Mouse (Mus musculus) frontal cortex, postnatal 10 days (tissue): ENCODE measurements around the gene Poc1b.

Experiments
- DNase-seq, 2 experiments: peaks; one replicate each; pipeline ENCODE4 v3.0.0; 2022; ENCODE audit warnings: low spot score in 2 of 2, mixed read lengths in 1 of 2

The Poc1b gene

DNA sequence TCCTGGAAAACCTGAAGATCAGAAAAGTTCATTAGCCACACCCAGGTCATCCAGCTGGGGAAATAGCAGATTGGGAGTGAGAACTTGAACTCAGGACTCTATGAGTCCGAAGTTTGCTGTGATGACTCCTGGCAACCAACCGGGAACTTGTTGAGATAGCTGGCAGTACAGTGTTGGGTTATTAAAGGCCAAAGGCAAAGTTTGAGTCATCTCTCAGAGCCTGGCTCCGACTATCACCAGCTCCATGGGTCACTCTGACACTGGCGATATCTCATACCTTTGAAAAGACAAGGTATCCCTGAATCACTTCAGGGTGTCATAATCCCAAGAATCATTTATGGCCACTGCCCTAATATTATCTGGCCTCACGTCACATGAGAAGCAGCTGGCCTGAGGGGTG lies 119.9 kb downstream of the Poc1b start:
- DNase-seq: no peak

DNA sequence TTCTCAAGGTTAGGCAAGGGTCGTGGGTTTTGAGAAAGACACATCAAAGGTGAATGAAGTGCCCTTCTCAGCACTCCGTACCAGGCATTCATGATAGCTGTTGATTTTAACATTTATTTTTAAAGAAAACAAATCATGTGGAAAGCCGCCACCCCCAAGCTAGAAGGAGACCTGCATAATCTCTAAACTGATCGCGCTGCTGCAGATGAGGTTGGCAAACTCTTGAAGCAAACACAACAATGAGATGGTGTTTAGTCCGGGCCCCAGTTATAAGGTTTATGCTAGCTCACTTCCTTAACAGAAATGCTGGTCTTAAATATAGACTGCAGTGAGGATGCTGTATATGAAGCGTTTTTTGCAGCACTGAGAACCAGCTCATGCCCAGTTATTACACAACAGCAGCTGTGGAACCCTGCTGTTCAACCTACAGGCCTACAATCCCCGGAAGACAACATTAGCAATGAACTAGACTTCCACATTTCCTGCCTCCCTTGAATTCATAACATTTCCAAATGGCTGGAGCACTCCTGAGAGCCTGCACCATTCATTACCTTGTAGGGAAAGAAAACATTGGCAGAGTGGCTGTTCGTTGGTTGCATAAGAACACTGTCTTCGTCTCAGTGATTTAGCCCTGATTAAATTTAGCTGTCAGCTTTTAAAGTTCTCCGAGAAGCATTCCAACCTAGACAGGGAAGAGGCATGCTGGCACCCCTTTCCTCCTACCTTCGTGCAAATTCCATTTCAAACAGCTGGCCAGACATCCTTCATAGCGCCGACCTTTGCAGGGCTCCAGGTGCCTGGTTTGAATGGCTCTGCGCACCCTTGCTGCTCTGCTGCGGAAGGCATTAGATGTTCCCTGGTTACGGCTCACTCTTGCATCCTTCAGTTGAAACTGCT lies 121.4 kb downstream of the Poc1b start:
- no peak for DNase-seq

DNA sequence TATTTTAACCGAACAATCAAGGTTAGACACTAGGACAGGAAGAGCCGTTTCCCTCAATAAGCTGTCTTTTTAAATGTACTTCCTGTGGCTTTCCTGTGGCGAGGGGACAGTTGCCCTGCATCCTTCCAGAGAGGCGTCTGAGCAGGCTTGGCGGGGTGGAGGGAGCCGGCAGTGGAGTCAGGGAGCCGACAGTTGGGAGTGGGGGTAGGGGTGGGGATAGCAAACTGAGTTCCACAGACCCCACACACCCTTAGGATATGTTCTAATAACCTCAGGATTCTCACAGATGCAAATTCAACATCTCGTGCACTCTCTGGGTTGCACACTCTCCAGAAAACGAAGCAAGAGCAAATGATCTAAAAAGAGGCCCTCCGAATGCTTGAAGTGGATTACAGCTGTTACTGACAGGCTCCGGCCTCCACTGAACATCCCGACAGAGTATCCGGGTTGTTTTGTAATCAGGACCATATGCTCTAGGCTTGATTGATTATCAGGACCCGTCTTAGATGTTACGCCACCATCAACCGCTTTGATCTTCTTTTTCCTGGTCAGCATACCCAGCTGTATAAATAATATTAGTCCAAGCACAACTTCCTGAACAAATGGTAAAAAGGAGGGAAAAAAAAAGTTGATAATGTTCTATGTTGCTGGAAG lies 122.3 kb downstream of the Poc1b start:
- DNase-seq: no peak

DNA sequence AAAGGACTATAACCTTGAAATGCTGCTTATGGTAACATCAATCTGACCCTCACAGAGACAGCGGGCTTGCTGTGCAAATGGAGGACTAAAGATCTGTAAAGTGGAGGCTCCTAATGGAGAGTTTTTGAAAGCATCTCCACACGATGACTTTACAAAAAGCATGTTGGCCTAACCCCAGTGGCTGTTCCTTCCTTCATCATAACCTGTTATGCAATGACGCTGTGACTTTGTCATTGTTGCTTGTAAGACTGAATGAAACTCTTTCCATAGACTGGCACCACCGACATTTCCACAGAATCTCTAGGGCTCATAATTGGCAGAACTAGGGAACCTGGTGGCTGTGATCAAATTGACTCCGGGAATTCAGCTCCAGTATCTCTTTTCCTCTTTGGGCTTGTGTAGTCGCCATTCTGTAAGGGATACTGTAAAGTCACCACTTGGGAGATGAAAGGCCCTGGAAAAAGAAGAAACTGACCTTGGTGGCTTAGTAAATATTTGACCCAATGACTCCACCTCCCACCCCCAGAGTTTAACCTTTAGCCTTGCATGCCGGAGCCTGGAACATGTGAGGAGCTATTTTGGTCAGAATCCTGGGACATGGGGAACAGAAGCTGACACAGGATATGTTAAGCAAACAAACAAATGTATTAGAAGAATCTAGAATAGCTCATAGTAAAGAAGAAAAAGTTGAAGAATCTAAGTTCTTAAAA lies 125.8 kb downstream of the Poc1b start:
- no peak for DNase-seq

DNA sequence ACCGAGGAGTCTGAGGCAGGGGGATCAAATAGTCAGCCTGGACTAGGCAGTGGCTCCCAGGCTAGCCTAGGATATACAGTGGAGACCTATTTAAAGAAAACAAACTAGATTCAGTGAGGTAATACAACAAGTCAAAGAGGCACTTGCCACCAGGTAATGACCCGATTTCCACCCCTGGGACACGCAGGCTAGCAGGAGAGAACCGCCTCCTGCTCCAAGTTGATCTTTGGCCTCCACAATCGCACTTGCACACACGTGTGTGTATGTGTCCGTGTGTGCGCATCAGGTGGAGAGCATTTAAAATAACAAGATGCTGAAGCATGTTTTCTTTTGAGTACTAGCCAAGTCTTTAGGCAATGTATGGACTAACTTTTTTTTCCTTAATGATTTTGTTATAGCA lies 127.5 kb downstream of the Poc1b start:
- no peak for DNase-seq

DNA sequence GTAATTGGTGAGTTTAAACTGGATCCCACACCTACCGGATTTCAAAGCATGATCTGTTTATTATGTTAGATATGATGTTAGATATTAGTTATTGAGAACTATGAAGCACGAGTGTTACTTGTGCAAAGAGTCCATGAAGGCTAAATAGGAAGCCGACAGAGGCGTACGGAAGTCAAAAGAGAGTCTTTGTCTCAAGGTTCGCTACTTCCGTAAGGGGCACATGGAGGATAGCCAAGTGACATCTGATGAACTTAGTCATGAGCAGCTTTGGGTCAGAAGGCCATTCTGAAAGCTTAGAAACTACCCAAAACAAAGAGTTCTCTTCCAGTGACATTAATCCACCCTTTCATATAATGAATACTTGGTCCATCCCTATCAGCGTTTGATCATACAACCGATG lies 128.2 kb downstream of the Poc1b start:
- no peak for DNase-seq

DNA sequence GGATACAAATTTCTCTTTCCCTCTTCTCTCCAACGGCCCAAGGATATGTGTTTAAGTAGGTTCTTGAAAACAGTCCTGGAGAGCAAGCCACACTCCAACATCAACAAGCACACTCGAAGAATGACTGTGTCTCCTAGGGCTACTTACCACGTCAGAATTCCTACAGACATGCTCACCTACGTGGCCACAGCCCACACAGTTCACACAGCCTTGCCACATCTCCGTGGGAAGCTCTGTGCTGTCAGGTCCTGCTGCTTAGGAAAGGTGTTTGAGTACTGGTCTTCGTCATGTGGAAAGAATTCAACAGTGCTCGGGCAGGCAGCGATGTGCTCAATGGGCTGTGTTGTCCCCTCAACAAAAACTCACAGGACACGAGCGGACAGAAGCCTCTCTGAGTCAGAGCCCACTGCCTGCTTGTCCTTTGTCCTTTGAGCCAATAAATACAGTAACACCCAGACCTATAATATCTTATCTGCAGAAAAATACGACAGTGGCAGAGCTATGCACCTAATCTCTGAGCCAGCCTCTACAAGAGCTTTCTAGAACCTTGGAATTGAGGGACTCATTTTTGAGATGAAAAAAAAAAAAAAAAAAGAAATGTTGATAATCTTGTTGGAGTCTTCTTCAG lies 130.5 kb downstream of the Poc1b start:
- no peak for DNase-seq

DNA sequence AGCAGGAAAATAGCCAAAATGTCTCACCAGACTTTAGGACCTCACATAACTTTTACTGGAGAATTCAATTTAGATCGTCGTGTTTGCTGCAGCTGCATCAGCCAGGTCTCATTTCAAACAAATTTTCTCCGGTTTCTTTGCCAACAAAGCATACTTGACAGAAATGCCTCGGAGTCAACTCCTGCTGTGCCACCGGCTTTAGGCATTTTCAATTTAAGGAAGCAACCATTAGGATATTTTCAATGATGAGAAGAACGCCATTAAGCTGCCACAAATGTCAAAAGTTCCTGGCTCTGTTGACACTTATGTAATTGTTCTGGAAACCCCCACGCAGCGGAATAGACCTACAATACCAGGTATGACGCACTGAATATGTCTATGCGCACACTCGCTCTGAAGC lies 131.7 kb downstream of the Poc1b start:
- DNase-seq: no peak

DNA sequence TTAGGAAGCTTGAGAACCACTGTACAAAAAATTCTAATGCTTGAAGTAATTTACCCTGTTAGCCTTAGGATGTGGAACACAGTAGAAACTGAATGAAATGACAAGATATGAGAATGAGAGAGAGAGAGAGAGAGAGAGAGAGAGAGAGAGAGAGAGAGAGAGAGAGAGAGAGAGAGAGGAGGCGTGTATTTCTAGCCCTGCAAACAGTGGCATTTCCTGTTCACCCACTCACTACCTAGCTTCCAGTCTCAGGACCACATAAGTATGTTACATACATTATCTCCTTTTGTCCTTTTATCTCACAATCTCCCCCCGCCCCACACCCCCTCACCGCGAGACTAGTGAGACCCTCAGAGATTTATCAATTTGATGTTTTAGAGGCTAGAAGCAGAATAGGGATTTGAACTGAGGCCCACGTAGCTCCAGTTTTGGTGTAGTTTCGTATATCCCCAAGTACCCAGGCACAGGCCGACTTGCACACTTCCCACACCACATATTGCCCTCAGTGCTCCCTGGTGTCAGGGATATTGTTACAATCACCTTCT lies 134.5 kb downstream of the Poc1b start:
- no peak for DNase-seq

DNA sequence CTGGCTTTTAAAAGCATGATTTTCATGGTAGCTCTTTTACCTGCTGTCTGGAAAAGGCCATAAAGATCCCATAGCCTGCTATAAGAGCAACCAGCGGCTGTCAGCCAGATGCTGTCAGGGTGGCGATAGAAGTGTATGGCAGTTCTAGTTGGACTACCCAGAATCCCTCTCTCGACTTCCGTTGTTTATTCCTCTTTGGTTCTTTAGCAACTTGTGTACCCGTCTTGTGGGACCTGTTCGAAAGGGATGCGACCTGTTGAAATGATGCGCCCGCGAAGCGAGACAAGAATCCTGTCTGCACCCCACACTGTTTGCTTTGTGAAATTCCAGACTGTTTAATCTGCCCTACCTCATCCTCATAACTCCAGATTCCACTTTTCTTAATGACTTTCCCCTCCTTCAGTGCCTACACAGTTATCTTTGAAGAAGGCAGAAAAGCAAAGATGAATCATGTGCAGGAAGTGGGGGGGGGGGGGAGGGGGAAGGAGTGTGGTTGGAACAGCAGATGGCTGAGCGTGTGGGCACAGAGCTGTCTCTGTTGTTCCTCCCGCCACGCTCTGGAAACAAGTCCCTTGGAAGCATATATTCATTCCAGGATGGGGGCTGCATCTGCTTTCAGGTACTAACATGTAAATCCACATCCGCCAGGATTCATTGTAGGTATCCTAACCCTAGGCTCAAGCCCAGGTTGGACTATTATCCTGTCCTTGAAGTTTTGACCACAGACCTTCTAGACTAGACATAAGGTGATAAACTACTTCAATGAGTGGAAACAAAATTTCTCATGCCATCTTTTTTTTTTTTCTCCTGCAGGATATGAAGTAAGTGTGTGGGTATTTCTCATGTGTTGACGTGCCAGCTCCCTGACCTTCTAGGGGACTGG lies 135.2 kb downstream of the Poc1b start:
- DNase-seq: no peak

DNA sequence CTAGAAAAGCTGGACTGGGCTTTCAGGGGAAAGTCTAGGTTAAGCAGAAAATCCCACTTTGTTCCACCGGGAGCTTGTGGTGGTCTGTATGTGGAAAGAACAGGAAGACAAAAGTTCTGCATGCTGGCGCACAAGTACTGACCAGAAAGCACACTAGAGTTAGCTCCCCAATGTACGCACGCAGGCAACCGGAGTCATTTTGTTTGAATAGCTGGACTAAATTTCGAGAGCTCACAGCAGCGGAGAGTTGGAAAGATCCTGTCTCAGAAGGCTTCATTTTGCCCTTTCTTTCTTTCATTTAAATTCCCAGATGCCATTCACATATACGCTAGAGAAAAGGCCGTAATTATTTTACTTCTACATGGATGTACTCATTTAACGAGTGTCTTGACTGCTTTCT lies 135.9 kb downstream of the Poc1b start:
- no peak for DNase-seq

DNA sequence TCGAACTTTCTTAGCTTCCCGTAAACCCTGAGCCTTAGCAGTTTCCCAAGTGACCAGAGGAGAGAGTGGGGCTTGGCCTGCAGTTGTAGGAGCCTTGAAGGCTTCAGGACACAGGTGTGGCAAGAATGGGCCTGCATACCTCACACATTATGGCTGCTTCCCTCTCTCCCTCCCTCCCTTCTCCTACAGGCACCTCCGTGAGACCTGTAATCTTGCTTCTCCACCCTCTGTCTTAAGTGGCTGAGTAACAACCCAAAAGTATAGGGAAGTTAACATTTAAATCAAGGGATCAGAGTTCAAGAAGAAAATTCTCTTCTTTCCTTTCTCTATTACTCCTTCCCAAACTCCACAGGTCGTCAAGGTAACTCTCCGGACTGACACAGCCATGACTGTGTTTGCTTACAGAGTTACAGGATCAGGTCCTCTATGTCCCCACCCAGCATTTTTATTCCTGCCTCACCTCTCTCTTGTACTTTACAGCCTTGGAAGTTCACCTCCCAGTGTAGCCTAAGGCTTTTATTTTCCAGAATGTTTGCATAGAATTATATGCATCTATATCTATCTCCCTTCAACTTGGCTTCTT lies 137.2 kb downstream of the Poc1b start:
- no peak for DNase-seq

DNA sequence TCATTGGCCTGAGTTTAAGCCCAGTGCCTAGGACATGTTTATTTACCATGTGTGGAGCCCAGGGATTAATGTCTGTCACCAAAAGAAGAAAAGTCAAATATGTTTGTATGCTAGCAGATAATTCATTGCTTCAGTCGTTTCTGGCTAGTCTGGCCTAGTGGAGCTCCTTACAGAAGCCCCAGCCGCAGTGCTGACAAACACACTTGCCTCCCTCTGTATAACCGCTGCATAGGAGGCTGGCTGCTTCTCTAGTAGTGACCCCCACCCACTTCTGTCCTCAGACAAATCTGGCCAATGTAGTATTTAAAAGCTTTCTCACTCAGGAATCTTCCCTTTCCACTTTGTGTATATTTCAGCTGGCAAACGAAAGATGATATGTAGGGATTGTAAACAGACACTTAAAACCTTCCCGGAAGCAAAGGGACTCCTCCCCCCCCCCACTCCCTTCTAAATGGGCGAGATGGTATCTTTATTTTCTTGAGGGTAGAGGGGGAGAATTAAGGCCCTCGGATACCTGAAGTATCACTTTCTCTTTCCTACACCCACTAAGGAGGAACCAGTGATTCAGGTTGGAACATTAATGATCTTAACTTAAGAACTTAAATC lies 137.9 kb downstream of the Poc1b start:
- DNase-seq: no peak

DNA sequence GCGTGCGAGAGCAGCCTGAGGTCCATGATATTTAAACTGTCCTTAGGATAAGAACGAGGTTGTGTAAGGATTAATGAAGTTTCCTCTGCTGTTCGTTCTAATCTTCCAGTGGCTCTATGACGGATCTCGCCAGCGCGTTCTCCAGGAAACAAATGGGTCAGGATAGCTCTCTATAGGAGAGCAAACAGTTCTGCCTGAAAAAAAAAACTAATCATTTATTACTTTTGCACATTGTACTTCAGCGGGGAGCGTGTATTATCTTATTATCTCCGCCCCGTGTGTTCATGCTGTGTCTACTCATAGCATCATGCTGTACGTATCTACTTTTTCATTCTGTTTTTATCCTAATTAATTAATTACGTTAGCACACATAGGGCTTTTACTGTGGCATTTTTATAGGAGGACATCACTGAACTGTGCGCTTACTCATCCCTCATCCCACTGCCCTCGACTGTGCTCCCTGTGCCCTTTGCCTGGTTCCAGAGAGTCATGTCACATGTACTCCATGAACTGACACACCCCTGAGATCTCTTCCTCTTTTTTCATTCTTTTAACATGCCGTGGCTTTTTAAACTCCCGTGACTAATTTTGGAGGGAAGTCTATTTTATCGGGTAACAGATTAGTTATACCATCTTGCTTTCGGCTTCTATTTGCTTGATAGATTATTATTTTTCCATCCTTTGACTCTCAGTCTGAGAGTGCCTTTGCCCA lies 140.1 kb downstream of the Poc1b start:
- DNase-seq: no peak
